Mouse (Mus musculus) lung, postnatal 0 days (tissue): Measurements from ENCODE around the gene Otub1. TPM values are rescaled to one million over a fixed set of nuclear protein-coding genes. Genes with fewer than 3 reads are reported as not detected.

ENCODE experiments used
- ATAC-seq: fragments of 200-750 bp; cut with Nextera tagmentation; 2 replicates; pipeline ENCODE4 v1.8.0; 2017; ENCODE audit warnings: moderate library complexity
- DNase-seq: peaks from one replicate; pipeline ENCODE4 v3.0.0-alpha.2; 2016; ENCODE audit warnings: low spot score
- H3K27ac ChIP-seq: fragments of 300-500 bp; sonication (generic); 2 replicates; pipeline ENCODE4 v1.5.1; 2014; ENCODE audit warnings: antibody characterized with exemption, mild to moderate bottlenecking, low read length, mixed read lengths
- H3K27me3 ChIP-seq: fragments of 300-500 bp; sonication (generic); replicated peaks from 2 replicates; pipeline ENCODE4 v1.6.1; 2014; ENCODE audit warnings: low read length, mixed read lengths; ENCODE audit not compliant: insufficient read depth
- H3K36me3 ChIP-seq: fragments of 300-500 bp; sonication (generic); 2 replicates; pipeline ENCODE4 v1.6.1; 2014; ENCODE audit warnings: low read length, mixed read lengths; ENCODE audit not compliant: insufficient read depth
- H3K4me1 ChIP-seq: fragments of 300-500 bp; sonication (generic); 2 replicates; pipeline ENCODE4 v1.6.1; 2014; ENCODE audit warnings: antibody characterized with exemption, low read depth, low read length, mixed read lengths; ENCODE audit not compliant: insufficient read depth
- H3K4me2 ChIP-seq: fragments of 300-500 bp; sonication (generic); replicated peaks from 2 replicates; pipeline ENCODE4 v1.6.1; 2014; ENCODE audit warnings: low read depth, mild to moderate bottlenecking, low read length, moderate library complexity, mixed read lengths
- H3K4me3 ChIP-seq: fragments of 300-500 bp; sonication (generic); 2 replicates; pipeline ENCODE4 v1.5.1; 2014; ENCODE audit warnings: low read depth, low read length
- H3K9ac ChIP-seq: fragments of 300-500 bp; sonication (generic); replicated peaks from 2 replicates; pipeline ENCODE4 v1.6.1; 2014; ENCODE audit warnings: low read depth, mild to moderate bottlenecking
- H3K9me3 ChIP-seq: fragments of 300-500 bp; sonication (generic); 2 replicates; pipeline ENCODE4 v1.6.1; 2016; ENCODE audit warnings: low read length, mixed read lengths
- CTCF ChIP-seq: IDR thresholded peaks from 2 replicates; pipeline ENCODE4 v1.5.1; 2016; ENCODE audit warnings: antibody characterized with exemption, mild to moderate bottlenecking
- EP300 ChIP-seq: IDR thresholded peaks from 2 replicates; pipeline ENCODE4 v1.6.1; 2016; ENCODE audit warnings: antibody characterized with exemption, mild to moderate bottlenecking, control low read depth
- WGBS: fragments of 180-500 bp; shearing (Covaris S2); extraction: QIAGEN DNeasy Blood & Tissue Kit; methylation state at CpG from one replicate; pipeline ENCODE4 v1.1.7; 2014; 5-methylcytosine and 5-hydroxymethylcytosine counted together
- polyA plus RNA-seq: library from polyadenylated mRNA; unstranded; fragments of >200 nt; fragmentation: Nextera tagmentation; extraction: Ambion mirVana; gene quantifications from 2 replicates; pipeline ENCODE4 v1.2.1, GENCODE M21; 2015

Gene Otub1
- polyA plus RNA-seq, 1 experiment from 2014 or later, result 119 TPM

DNA sequence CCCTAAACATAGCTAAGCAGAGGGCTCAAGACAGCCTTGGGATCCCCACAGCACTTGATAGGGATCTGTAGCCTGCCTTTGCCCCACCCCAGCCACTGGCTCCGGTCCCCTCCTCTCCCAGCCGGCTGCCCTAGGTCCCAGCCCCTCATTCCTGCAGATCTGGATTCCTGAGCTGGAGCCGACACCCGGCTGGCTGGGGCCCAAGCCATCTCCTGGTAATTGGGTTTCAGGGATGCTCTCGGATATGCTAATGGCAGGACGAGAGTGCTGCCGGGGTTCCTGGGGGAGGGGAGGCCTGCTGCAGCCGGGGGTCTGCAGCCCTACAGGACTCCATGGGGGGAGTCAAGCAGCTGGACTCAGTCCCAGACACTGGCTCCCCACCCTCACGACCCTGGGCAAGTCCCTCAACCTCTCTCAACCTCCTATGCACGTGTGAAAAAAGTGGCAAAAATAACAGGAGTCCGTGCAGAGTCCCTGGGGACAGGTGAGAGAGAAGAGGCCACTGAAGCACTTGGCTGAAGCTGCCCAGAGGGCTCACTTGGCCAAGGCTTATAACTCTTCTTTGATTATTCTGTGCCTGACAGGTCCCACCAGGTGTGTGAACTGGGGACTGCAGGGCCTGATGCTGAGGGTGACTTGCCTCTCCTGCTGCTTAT lies 29.9 kb downstream of the Otub1 start:
- 16% methylated on average over 11 of the region's 11 CpGs for WGBS
- Histone ChIP-seq H3K27me3 (no peaks in the 10 kb centered on the region), H3K4me2 (no peak overlapping the region), H3K4me3 (no peak overlapping the region), H3K36me3 (no peaks in the 10 kb centered on the region), H3K27ac (no peak overlapping the region), H3K9ac (no peak overlapping the region), H3K9me3 (no peaks in the 10 kb centered on the region), H3K4me1 (no peaks in the 10 kb centered on the region)
- TF ChIP-seq EP300 (no peak), CTCF (no peak)
- DNase-seq (no peak), ATAC-seq (no peak)

DNA sequence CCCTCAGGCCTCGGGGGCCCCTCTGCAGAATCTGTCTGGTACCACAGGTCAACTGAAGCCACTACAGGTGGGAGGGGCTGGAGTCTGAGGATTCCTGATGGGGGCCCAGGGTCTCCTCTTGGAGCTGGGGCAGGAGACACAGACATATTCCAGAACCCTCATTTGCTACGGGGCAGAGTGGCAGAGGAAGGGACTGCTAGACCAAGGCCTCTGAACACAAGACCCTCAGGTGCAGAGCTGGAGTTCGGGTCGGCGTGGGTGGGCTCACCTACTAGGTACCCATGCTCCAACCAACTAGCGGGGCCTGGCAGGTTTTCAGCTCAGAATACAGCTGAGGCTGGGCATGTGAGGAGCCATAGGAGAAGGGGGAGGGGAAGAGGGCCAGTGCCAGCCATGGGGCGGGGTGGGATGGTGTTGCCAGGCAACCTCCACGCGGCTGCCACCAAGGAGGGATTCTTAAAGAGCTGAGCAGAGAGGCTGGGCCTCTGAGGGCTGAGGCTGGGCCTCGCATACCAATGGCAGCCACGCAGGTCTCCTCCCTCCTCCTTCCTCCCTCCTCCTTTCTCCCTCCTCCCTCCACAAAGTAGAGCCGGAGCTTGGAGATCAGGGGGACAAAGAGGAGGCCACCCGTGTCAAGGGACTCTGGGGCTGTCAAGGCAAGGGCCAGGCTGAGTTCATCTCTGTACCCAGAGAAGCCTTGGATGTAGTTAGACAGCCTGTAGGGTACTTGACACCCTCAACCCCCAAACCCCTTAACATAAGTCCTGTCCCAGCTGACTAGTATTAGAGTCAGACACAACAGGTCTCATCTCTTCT lies 33.9 kb downstream of the Otub1 start:
- H3K4me3 ChIP-seq, result no peak overlapping the region
- no peak overlapping the region for H3K27ac ChIP-seq
- H3K4me2 ChIP-seq, result no peak overlapping the region
- no peaks in the 10 kb centered on the region for H3K27me3 ChIP-seq
- ATAC-seq (peak; percentile 89), DNase-seq (peak; percentile 57)
- no peaks in the 10 kb centered on the region for H3K9me3 ChIP-seq
- TF ChIP-seq EP300 (no peak), CTCF (no peak)
- H3K9ac ChIP-seq, result no peak overlapping the region
- 20% methylated on average over 13 of the region's 13 CpGs for WGBS
- no peaks in the 10 kb centered on the region for H3K36me3 ChIP-seq
- no peaks in the 10 kb centered on the region for H3K4me1 ChIP-seq

DNA sequence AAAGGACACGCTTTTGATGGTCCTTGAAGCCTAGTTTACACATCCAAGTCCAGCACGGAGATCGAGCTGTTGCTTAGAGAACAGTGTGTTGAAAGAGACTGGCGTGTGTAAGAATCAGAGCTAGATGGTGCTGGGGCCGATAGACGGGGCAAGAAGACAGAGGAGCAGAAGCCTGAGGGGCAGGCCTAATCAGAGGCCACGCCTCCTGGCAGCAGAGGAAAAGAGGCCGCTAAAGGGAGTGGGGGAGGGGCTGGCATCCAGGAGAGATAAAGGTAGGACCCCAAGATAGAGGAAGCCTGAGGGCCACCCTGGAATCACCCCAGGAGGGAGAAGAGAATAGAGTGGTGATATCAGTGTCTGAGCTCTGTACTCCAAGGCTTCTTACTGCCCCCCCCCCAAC lies 34.7 kb downstream of the Otub1 start:
- Histone ChIP-seq H3K36me3 (no peaks in the 10 kb centered on the region), H3K4me2 (no peak overlapping the region), H3K27me3 (peaks cover 7% of the 10 kb centered on the region), H3K4me1 (no peaks in the 10 kb centered on the region), H3K9me3 (no peaks in the 10 kb centered on the region), H3K4me3 (no peak overlapping the region), H3K9ac (no peak overlapping the region), H3K27ac (no peak overlapping the region)
- TF ChIP-seq EP300 (no peak), CTCF (no peak)
- ATAC-seq (peak; percentile 16; the same call in 1 of the 2 replicates), DNase-seq (peak; percentile 34)
- WGBS, result 12% methylated on average over 8 of the region's 8 CpGs

GRCm38 (mm10) chr19:7170916-7171315 lies 35.2 kb downstream of the Otub1 start:
- H3K9me3 ChIP-seq, result no peaks in the 10 kb centered on the region
- H3K9ac ChIP-seq, result no peak overlapping the region
- no peak for ATAC-seq
- TF ChIP-seq EP300, result no peak
- WGBS, result 69% methylated on average over 6 of the region's 6 CpGs
- no peak for DNase-seq
- no peaks in the 10 kb centered on the region for H3K4me1 ChIP-seq
- no peak overlapping the region for H3K4me3 ChIP-seq
- no peak overlapping the region for H3K4me2 ChIP-seq
- peaks cover 12% of the 10 kb centered on the region for H3K27me3 ChIP-seq
- no peaks in the 10 kb centered on the region for H3K36me3 ChIP-seq
- no peak overlapping the region for H3K27ac ChIP-seq

DNA sequence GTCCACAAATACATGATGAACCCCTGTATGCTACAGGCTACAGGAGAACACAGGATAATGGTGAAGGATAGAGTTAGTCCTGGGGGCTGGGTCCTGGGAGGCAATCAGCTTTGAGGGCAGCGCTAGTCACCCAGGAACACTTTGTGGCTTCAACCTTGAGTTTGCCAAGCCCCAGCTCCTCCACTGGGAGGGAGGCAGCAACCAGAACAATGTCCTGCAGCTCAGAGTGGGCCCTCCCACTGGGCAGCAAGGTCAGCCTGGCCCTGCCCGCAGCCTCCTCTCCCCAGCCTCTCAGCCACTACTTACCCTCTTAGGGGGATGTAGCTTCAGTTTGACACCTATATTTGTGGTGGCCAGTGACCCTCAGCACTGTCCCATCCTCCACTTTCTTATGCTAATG lies 37.7 kb downstream of the Otub1 start:
- no peak for ATAC-seq
- Histone ChIP-seq H3K9me3 (no peaks in the 10 kb centered on the region), H3K4me1 (no peaks in the 10 kb centered on the region; the same call in 1 of the 2 replicates), H3K27ac (no peak overlapping the region), H3K27me3 (peaks cover 29% of the 10 kb centered on the region), H3K4me3 (no peak overlapping the region), H3K9ac (no peak overlapping the region), H3K4me2 (no peak overlapping the region), H3K36me3 (no peaks in the 10 kb centered on the region)
- TF ChIP-seq EP300 (no peak), CTCF (no peak)
- 53% methylated on average over 2 of the region's 2 CpGs for WGBS
- no peak for DNase-seq

GRCm38 (mm10) chr19:7166767-7167166 lies 39.3 kb downstream of the Otub1 start:
- H3K4me2 ChIP-seq, result no peak overlapping the region
- no peak overlapping the region for H3K9ac ChIP-seq
- H3K36me3 ChIP-seq, result no peaks in the 10 kb centered on the region
- no peaks in the 10 kb centered on the region; the same call in 1 of the 2 replicates for H3K4me1 ChIP-seq
- H3K27ac ChIP-seq, result no peak overlapping the region
- H3K27me3 ChIP-seq, result peaks cover 29% of the 10 kb centered on the region
- TF ChIP-seq EP300, result no peak
- TF ChIP-seq CTCF, result no peak
- no peak overlapping the region for H3K4me3 ChIP-seq
- ATAC-seq (no peak), DNase-seq (no peak)
- no peaks in the 10 kb centered on the region for H3K9me3 ChIP-seq
- 7% methylated on average over 6 of the region's 6 CpGs for WGBS
